6 mouse cellular contexts compared by ENCODE assay signal in genomic region chr8:124291693-124292092, GRCm38 (mm10).
"Had no signal": no experiment of that assay in that cellular context is flagged by ENCODE, and none has a peak within 500 bp of the region (broad histone marks: within the 10 kb centered on the region; RNA-seq: fewer than 3 reads in every experiment).

No protein-coding gene starts in this region.

- H3K27me3 ChIP-seq: limb, embryonic 13.5 days; stomach, embryonic 15.5 days had no signal

- H3K4me2 ChIP-seq: limb, embryonic 13.5 days; stomach, embryonic 15.5 days had no signal

- H3K36me3 ChIP-seq: stomach, embryonic 15.5 days had no signal

- DNase-seq: kidney, adult 11 months; midbrain, embryonic 14.5 days; right cerebral cortex, postnatal 14 days had no signal

- H3K9me3 ChIP-seq: limb, embryonic 13.5 days; stomach, embryonic 15.5 days had no signal

- H3K27ac ChIP-seq: liver, embryonic 14.5 days; stomach, embryonic 15.5 days had no signal

- H3K9ac ChIP-seq: limb, embryonic 13.5 days; liver, embryonic 14.5 days; stomach, embryonic 15.5 days had no signal

- H3K4me3 ChIP-seq: limb, embryonic 13.5 days; stomach, embryonic 15.5 days had no signal
